Mouse (Mus musculus) spleen, postnatal 36 days (tissue): ENCODE results near the gene Ror1.

Source experiments
- DNase-seq, 2 experiments: peaks; one replicate each; pipeline ENCODE4 v3.0.0; 2022; ENCODE audit warnings: low spot score in 2 of 2, mixed read lengths in 1 of 2

Ror1 gene

DNA sequence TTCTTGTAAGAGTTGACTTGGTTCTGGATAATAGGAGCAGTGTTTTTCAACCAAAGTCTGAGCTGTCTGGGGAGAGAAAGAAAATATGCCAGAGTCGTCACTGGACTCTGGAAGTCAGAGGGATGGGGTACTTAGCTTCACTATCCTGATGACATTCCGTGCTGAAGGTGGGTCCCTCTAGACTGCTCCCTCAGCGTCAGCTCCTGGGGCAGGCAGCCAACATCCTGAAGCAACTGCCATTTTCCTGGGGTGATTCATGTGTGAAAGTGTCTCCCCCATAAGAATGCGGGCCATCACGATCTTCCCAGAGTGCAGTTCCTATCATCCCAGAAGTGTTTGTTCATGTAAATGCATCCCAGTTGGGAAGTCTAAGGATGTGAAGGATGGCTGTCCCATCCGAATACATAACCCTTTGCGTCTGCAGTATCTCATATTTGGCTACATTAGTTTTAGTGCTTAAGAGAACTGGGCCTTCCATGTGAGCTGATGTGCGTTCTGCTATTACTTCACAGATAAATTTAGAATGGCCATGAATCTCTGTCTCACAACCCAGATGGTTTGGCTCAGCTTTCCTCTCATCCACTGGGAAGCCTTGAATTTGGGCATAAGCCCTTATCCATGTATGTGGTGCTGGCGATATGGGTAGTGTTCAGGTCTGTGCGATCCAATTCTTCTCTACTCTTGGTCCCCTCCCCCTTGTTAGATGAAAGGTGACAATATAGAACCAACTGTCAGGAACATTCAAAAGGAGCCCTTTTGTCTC lies 216.4 kb downstream of the Ror1 start:
- no peak for DNase-seq

DNA sequence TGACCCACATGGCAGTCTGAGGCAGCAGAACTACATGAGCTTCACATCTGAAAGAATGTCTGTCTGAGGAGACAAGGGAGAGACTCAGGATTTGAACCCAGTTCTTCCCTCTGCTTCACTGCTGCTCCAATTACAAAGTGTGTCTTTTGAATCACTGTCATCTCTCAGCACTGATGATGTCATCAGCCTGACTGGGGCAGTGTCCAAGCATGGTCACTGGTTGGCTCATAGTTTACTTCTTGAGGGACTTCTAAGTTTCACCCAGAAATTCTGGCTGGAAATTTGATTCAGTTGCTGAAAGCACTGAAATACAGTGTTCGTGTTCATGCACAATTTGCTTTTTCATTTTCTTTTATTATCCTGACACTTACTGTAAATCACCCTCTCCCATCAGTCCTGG lies 219.5 kb downstream of the Ror1 start:
- DNase-seq, result no peak

DNA sequence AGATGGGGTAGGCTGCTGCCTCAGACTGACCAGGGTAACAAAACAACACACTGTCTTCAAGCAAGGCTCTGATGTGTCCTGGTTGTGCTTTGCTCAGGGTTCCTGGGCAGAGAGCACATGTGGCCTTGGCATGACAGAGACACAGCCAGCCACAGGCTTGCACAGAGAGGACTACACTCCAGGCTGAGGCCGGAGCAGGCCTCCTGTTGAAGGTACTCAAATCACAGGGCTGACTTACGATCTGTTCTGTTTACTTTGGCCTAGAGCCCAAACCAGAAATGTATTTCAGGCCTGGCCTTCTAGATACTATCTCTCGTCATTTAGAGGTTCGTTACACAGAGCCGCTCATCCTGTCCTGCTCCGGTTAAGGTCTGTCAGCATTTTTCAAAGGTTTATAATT lies 226.2 kb downstream of the Ror1 start:
- DNase-seq, result no peak

DNA sequence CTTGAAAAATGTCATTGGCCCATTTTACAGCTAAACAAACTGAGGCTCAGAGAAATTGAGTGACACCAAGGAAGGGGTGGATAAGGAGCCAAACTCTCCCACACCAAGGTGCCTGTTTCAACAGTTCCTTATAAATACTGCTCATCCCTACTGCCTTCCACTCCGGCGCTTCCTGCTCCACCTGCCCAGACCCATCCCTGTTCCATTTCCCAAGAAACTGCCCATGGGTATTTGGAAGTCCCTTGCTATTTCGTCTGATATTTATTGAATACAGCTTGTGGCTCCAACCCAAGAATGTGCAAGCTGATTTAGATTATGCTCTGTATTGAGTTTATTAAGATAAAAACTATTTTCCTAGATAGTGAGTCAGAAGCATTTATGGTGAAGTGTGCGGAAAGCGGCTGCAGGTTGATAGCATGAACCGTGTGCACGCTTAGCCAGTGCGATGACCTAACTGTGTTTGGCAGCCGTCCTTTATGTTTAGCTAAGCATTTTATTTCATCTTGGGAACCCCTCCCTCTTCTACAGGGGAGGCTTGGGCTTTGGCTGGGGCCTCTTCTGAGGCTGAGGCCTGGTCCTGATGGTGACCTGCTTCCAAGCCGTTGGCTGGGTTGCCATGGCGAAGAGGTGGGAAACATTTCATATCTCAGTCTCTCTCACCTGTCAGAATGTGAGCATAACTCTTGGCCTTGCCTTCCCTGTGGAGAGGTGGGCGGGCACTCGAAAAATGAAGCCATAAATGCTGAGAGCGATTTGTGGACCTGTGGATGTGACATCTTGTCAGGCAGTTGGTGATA lies 229.3 kb downstream of the Ror1 start:
- DNase-seq, result no peak

DNA sequence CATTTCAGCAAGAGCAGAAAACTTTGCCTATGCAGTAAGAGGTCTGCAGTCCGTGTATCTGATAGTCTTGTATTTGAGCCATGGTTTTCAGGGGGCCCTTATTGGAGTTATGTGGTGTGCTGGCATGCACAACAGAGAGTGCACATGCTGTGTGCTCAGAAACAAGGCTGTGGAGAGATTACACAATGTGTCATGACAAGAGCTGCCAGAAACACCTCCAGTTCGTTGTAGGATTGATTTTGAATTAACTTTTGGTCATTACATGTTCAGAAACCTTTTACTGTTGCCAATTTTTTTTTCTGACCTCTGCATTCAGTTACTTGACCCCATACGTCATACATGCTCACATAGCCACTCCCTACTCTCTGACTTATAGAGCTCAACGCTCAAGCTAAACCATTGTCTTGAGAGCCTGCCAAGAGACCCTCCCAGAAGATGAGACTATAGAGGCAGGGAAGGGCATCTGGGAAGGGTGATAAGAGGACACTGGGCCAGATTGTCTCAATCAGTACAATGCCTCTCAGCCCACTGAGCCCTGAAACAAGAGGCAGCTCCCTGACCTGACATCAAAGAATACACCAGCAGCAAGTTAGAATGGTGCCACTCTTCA lies 232.9 kb downstream of the Ror1 start:
- no peak for DNase-seq

DNA sequence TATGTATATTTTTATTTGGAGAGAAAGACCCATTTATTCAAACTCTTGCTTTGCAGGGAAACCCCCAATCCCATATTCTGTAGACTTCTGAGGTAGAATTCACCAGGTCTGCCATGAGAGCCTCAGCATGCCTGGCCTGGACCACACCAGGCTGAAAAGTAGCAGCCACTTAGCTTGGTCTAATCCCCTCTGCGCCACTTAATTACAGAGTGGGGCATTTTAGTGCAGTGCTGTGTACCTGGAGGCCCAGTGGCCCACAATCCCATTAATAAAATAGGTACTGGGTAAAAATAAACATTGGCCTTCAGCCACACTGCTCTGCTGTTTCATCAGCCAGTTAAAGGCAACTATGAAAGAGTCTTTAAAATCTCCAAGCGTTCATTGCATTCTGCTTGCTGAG lies 239.6 kb downstream of the Ror1 start:
- DNase-seq, result no peak

DNA sequence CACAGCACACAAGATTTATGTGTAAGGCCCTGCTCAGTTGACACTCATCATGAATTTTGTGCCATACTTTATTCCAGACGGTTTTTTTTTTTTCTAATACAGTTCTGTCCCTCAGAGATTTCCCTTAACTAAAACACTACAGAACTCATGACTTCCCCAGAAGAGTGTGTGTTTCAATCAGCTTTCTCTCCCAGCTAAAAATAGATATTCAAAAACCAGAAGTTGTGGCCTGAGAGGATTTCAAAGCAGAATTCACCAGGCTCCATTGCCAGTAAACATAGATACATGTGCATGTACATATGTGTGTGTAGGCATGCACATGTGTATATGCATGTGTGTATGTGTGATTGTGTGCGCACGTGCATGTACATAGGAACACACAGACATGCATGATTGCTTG lies 252.2 kb downstream of the Ror1 start:
- no peak for DNase-seq

- no peak for DNase-seq
Observed at GRCm38 (mm10) chr4:100350106-100350795, 254.7 kb downstream of the Ror1 start.

DNA sequence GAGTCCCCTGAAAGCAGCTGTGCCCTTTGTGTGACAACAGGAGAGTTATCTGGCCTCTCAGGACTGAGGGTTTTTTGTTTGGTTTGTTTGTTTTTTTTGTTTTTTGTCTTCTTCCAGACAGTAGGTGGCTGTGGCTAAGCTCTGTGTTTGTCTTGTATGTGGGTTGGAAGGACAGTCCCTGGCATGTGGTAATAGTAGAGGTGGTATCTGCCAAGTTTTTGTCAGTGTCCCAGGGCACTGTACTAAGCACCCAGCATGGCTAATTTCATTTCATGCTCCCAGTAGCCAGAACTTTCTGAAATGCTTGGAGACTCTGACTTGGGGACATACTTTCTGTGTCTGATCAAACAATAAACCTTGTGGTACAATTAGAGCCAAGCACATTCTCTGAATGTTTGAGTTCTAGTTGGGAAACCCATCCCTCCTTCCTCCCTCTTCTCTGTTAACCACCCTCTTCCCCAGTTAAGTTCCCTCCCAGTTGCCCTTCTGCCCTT lies 256.3 kb downstream of the Ror1 start:
- no peak for DNase-seq

- DNase-seq, result no peak
Observed at GRCm38 (mm10) chr4:100355566-100355965, 260.0 kb downstream of the Ror1 start.

- DNase-seq, result no peak
Observed at GRCm38 (mm10) chr4:100357881-100358589, 262.4 kb downstream of the Ror1 start.

DNA sequence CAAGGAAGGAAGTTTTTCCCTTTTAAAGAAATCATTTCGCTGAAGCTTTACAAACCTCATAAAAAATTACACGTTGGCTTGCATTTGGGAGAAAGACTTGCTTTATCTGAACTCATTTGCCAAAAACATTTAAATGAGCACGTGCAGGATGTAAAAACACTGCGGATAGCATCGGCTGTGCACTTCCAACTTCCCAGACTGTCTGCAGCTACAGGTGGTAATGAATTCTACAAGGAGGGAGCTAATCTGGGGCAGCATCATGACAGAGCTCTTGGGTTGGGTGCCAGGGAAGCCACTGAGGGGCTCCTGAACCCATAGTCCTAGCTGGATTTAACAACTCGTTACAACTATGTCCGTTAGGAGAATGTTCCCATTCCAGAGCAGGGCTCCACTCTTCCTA lies 268.1 kb downstream of the Ror1 start:
- no peak for DNase-seq

DNA sequence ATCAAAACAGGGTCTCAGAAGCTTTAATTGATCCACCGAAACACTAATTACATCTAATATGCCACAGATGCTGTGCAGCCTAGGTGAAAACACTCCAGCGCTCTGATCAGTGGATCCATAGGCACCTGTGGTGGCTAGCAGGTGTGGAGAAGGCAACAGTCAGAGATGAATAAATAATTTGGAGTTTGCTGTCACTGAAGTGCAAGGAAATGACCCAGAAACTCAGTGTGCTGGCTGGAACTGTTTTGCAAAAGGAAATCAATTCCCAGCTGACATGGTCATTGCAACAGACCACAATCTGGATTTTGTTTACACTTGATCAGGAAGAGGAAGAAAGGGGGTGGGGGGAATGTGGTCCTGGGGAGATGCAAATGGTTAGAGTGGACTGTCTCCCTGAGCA lies 273.1 kb downstream of the Ror1 start:
- no peak for DNase-seq

GRCm38 (mm10) chr4:100369541-100370174 lies 274.1 kb downstream of the Ror1 start:
- no peak for DNase-seq

DNA sequence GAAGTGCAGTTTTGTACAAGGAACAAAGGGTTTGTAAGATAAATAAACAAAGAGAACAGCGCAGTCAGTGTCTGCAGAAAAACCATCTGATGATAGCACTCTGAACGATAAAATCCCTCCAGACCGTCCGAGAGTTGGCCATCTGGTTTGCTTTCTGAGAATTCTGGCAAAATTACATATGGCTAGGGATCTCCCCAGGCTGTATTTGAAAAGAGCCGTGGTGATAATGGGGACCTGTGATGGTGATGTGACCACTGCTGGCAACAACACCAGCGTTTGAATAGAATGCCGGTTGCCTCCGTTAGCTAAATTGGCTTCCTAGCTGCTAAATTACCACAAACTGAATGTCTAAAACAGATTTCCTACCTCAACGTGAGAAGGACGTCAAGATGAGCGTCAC lies 277.2 kb downstream of the Ror1 start:
- DNase-seq, result no peak

DNA sequence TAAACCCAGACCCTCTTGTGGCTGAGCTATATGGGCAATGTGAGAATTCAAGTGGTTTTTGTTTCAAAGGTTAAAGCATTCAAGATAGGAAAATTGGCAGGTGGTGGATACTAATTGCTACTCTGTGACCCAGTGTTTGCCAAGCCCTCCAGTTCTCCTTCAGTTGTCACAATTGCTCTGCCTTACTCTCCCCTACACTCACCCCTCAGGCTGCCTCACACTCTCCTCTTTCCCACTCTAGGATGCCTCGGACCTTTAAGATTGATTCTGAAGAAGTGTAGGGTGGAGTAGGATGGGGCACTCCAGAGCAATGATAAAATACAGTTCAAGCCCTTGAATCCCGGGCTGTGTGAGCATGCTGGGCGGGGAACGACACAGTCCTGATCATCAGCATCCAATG lies 278.2 kb downstream of the Ror1 start:
- no peak for DNase-seq

- DNase-seq, result no peak
Observed at GRCm38 (mm10) chr4:100375286-100375685, 279.7 kb downstream of the Ror1 start.

DNA sequence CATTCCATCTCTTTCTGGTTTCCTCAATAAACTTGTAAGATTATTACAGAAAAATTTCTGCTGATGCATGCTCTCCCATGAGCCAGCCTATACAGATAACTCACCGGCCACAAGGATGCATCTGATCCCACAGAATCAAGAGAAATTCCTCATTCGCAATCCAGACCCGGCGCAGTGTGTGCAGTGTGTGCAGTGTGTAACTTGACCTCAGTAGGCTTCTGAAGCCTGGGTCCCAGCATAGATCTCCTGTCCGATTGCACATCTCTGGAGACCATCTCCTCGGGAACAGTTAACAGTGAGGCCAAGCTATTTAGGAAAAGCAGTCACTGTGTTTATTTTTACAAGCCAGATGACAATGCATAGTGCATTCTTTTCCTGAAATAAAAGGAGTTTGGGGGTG lies 280.6 kb downstream of the Ror1 start:
- no peak for DNase-seq

DNA sequence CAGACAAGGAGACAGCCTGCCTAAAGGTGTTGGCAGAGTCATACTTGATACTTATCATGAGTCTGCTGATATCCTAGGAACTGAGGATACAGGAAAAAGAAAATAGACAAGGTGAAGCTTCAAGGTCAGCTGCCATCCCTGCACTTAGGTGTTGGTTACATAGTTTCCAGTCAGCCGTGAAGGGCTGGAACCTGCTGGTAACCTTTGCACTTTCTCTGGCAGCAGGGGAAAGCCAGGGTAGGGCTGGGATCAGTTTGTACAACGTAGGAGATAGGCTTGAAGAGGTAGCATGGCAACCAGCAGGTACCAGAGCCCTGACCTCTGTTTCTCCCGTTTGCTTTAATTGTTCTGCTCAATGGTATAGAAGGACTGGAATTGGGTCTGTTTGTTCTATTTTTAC lies 281.6 kb downstream of the Ror1 start:
- no peak for DNase-seq

DNA sequence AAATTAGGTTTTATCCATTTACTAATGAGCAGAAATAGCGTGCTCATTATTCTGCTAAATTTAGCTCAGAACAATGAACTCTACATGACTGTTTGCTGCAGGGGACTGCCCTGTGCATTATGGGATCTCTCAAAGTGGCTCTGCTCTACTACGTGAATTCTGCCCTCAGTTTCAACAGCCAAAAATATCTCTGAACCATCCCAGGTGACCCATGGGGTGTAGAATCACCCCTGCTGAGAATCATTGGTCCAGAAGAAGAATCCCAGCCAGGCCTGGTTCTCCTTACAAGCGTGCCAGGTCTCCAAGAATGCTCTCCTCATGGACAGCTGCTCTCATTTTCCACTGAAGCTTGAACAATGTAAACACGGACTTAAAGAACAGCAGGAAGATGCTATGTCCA lies 282.4 kb downstream of the Ror1 start:
- no peak for DNase-seq

GRCm38 (mm10) chr4:100381760-100382159 lies 286.2 kb downstream of the Ror1 start:
- no peak for DNase-seq
